Mouse (Mus musculus): ENCODE data around the gene Sik3.

DNA sequence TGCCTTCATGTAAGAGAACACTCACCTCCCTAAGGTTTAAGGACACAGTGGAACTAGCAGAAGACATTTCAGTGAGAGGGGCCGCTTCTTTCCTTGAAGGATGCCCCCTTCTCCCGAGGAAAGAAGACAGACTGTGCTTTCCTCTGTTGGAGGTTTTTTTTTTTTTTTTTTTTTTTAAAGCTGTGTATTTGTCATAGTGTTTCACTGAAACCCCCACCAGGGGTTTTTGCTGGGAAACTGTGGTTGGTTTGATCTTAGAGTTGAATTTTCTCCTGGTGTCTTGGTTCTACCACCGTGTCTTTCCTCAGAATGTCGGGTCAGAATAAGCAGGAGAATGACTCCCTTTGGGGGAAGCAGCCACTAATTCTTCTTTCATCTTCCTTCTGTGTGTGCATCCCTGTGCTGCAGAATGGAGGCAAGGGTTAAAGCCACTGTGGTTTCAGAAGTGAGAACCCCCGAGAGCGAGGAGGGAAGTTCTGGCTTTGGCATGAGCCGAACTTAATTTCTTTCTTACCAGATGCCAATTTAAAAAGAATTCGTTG lies 106.3 kb downstream of the Sik3 start:
- TF ChIP-seq POLR2A (IDR thresholded peaks at IDR 0.05; ENCODE audit: low read depth, low read length) (no peak), CTCF (IDR thresholded peaks at IDR 0.05; ENCODE audit: extremely low read depth, insufficient read depth, insufficient read length, insufficient replicate concordance) (no peak)

All from spleen, adult 2 months (tissue).